Comparison of ENCODE assay signal across 11 mouse cellular contexts in genomic region chr7:144907793-144908192, GRCm38 (mm10). TPM values are rescaled to one million over a fixed set of nuclear protein-coding genes. Genes with fewer than 3 reads are reported as not detected.
DNase-seq lines count a peak whose midpoint lies in the region; TF ChIP-seq lines count a peak whose summit lies in the region.
"Had no signal": no experiment of that assay in that cellular context is flagged by ENCODE, and none has a peak within 500 bp of the region (broad histone marks: within the 10 kb centered on the region; RNA-seq: fewer than 3 reads in every experiment).

No protein-coding gene starts in this region.

- no peaks in the 10 kb centered on the region for H3K79me2 ChIP-seq in heart, adult 2 months (replicated peaks; ENCODE audit: control insufficient read depth, insufficient read depth, low read length)

- no peak overlapping the region for H3K9ac ChIP-seq in heart, adult 2 months (ENCODE audit: low read depth, low read length)

- TF ChIP-seq CTCF in heart, adult 2 months (IDR thresholded peaks at IDR 0.05) = peak; percentile 62

- no peaks in the 10 kb centered on the region for H3K36me3 ChIP-seq in heart, adult 2 months (ENCODE audit: control insufficient read depth, insufficient read depth, low read length)

- TF ChIP-seq POLR2A in heart, adult 2 months (IDR thresholded peaks at IDR 0.05; ENCODE audit: insufficient read depth, low read depth, low read length) = no peak

- TF ChIP-seq EP300 in heart, adult 2 months (IDR thresholded peaks at IDR 0.05; ENCODE audit: insufficient read depth, low read depth, low read length) = no peak

- WGBS in heart, adult 2 months = 8% methylated on average over 8 of the region's 8 CpGs

- DNase-seq in heart, adult 2 months = no peak
- no peak for DNase-seq in heart, postnatal 14 days
- DNase-seq in 416B (ENCODE audit: low read depth) (peak; percentile 69), R1 (ENCODE audit: low read depth, low spot score) (peak; percentile 88)
- DNase-seq in induced T-regulatory cell, adult 2 months (ENCODE audit: low read depth) = peak; percentile 79
- no peak for DNase-seq in cerebellum, adult 9-11 months
- DNase-seq in cerebellum, adult 18-20 months = no peak
- DNase-seq in cerebellum, postnatal 10 days = no peak
- DNase-seq: kidney, postnatal 4 days; midbrain, embryonic 14.5 days had no signal

- no peak overlapping the region for H3K4me3 ChIP-seq in heart, adult 2 months

- no peak overlapping the region for H3K27ac ChIP-seq in heart, adult 2 months

- intact Hi-C loops in heart, adult 2 months (cut with DNase I) = no loop called here
- intact Hi-C loops in heart, postnatal 14 days (cut with DNase I) = loop anchor here (5.0 kb wide), 1 partner anchor 320 kb away; no protein-coding TSS in a partner anchor

- no peaks in the 10 kb centered on the region for H3K4me1 ChIP-seq in heart, adult 2 months (ENCODE audit: control insufficient read depth, insufficient read depth, low read length)

- H3K27me3 ChIP-seq in heart, adult 2 months (ENCODE audit: control insufficient read depth, insufficient read depth, low read length) = no peaks in the 10 kb centered on the region

RNA-seq across cellular contexts. Expression of gene LTO1, which starts 7.1 kb away (rescaled TPM):
- total RNA-seq in heart, adult 2 months (2021) = 10 to 100 TPM; 12.5 to 13.1 TPM
- 12.1 and 15.7 TPM in 2 replicates for polyA plus RNA-seq in heart, adult 2 months (2012; rRNA removed)
- 10 to 100 TPM; 14.0 to 14.3 TPM for total RNA-seq in heart, postnatal 14 days (2021)

RNA-seq across cellular contexts. Expression of gene Fgf15, which starts 11.5 kb away (rescaled TPM):
- not detected for total RNA-seq in heart, adult 2 months (2021)
- polyA plus RNA-seq in heart, adult 2 months (2012; rRNA removed) = not detected in 2 replicates
- not detected for total RNA-seq in heart, postnatal 14 days (2021)
- polyA plus RNA-seq: heart, embryonic 14.5 days had no signal

RNA-seq across cellular contexts. Expression of gene Ccnd1, which starts 31.9 kb away (rescaled TPM):
- 10 to 100 TPM; 28.3 to 43.6 TPM for total RNA-seq in heart, adult 2 months (2021)
- polyA plus RNA-seq in heart, adult 2 months (2012; rRNA removed) = 27.3 and 31.4 TPM in 2 replicates
- 10 to 100 TPM; 37.2 to 58.8 TPM for total RNA-seq in heart, postnatal 14 days (2021)

Comparison
In these comparisons a context has a peak if more than half of its experiments do, and no peak if none do; other contexts are left out.
1. DNase-seq: peak in 416B (single experiment), R1 (single experiment) and induced T-regulatory cell, adult 2 months (single experiment); none in heart, adult 2 months (0 of 2), heart, postnatal 14 days (0 of 2), cerebellum, adult 9-11 months (single experiment), cerebellum, adult 18-20 months (0 of 2) and cerebellum, postnatal 10 days (0 of 2).